Mouse (Mus musculus) neural tube, embryonic 14.5 days (tissue): ENCODE data around the gene Gm45837. TPM values are rescaled to one million over a fixed set of nuclear protein-coding genes. Genes with fewer than 3 reads are reported as not detected.

ENCODE experiments used
- ATAC-seq: fragments of 200-750 bp; cut with Nextera tagmentation; 2 replicates; pipeline ENCODE4 v1.8.0; 2017; ENCODE audit warnings: low read depth, mild to moderate bottlenecking, moderate TSS enrichment, moderate library complexity
- H3K27ac ChIP-seq: fragments of 300-500 bp; sonication (generic); 2 replicates; pipeline ENCODE4 v1.5.1; 2014; ENCODE audit warnings: low read depth, mild to moderate bottlenecking, control low read depth, low read length, moderate library complexity, mixed read lengths
- H3K27me3 ChIP-seq: fragments of 300-500 bp; sonication (generic); 2 replicates; pipeline ENCODE4 v1.6.1; 2014; ENCODE audit warnings: low read length; ENCODE audit not compliant: control insufficient read depth, insufficient read depth
- H3K36me3 ChIP-seq: fragments of 300-500 bp; sonication (generic); 2 replicates; pipeline ENCODE4 v1.6.1; 2014; ENCODE audit warnings: low read length, mixed read lengths; ENCODE audit not compliant: control insufficient read depth, insufficient read depth
- H3K4me1 ChIP-seq: fragments of 300-500 bp; sonication (generic); 2 replicates; pipeline ENCODE4 v1.6.1; 2014; ENCODE audit warnings: low read length; ENCODE audit not compliant: control insufficient read depth, insufficient read depth
- H3K4me2 ChIP-seq: fragments of 300-500 bp; sonication (generic); 2 replicates; pipeline ENCODE4 v1.6.1; 2014; ENCODE audit warnings: mild to moderate bottlenecking, low read depth, low read length, control low read depth
- H3K4me3 ChIP-seq: fragments of 300-500 bp; sonication (generic); 2 replicates; pipeline ENCODE4 v1.5.1; 2014; ENCODE audit warnings: low read depth, low read length, control low read depth, mixed read lengths
- H3K9ac ChIP-seq: fragments of 300-500 bp; sonication (generic); replicated peaks from 2 replicates; pipeline ENCODE4 v1.6.1; 2014; ENCODE audit warnings: low read depth, mild to moderate bottlenecking, control low read depth, low read length, mixed read lengths
- H3K9me3 ChIP-seq: fragments of 300-500 bp; sonication (generic); 2 replicates; pipeline ENCODE4 v1.6.1; 2016; ENCODE audit warnings: low read length; ENCODE audit not compliant: control insufficient read depth
- WGBS: fragments of 180-500 bp; shearing (Covaris S2); extraction: QIAGEN DNeasy Blood & Tissue Kit; methylation state at CpG from one replicate; pipeline ENCODE4 v1.1.7; 2014; 5-methylcytosine and 5-hydroxymethylcytosine counted together
- polyA plus RNA-seq: library from polyadenylated mRNA; unstranded; fragments of >200 nt; fragmentation: Nextera tagmentation; extraction: Ambion mirVana; gene quantifications from 2 replicates; pipeline ENCODE4 v1.2.1, GENCODE M21; 2014

Gm45837 gene
- polyA plus RNA-seq, 1 experiment from 2014 or later, result not detected

DNA sequence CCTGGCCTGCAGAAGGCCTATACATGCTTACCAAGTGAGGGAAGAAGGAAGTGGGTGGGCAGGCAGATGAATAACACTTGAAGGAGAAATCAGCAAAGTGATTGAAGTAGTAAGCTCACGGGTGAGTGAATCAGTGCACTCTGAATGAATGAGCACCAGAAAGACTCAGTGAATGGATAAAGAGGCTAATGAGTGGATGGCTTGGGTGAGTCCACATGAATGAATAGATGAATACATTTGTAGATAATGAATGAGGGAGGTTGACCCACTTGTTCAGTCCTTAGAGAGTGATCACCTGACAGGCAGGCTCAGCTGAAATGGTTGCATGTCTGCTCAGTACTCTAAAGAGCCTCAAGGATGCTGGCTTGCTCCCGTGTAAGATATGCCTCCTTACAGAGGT is 112.5 kb downstream of the Gm45837 start:
- Histone ChIP-seq H3K9me3 (no peaks in the 10 kb centered on the region), H3K4me1 (no peaks in the 10 kb centered on the region), H3K36me3 (no peaks in the 10 kb centered on the region), H3K4me3 (no peak overlapping the region), H3K9ac (no peak overlapping the region), H3K4me2 (no peak overlapping the region), H3K27ac (no peak overlapping the region), H3K27me3 (no peaks in the 10 kb centered on the region)
- WGBS, result 35% methylated on average over 2 of the region's 2 CpGs
- no peak; the same call in 1 of the 2 replicates for ATAC-seq

DNA sequence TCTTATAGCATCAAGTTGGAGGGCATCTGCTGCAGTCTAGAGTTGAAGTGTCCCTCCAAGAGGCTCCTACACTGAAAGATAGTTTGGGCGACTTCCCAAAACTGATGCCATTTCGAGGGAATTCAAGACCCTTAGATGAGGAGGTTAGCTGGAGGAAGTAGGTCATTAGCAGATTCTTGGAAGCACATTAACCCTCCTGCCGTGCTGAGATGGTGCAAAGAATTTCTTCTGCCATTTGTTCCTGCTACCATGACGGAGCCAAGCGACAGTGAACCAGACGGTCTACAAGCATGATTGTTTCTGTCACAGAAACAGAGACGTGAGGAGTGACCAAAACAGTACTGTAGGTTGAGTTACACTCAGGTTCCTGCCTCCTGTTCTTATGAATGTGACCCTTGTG is 115.8 kb downstream of the Gm45837 start:
- no peak for ATAC-seq
- no peaks in the 10 kb centered on the region for H3K4me1 ChIP-seq
- H3K36me3 ChIP-seq, result no peaks in the 10 kb centered on the region
- no peak overlapping the region for H3K27ac ChIP-seq
- no peak overlapping the region for H3K9ac ChIP-seq
- no peaks in the 10 kb centered on the region for H3K27me3 ChIP-seq
- no peaks in the 10 kb centered on the region for H3K9me3 ChIP-seq
- no peak overlapping the region for H3K4me3 ChIP-seq
- H3K4me2 ChIP-seq, result no peak overlapping the region
- WGBS, result 83% methylated on average over 7 of the region's 7 CpGs

DNA sequence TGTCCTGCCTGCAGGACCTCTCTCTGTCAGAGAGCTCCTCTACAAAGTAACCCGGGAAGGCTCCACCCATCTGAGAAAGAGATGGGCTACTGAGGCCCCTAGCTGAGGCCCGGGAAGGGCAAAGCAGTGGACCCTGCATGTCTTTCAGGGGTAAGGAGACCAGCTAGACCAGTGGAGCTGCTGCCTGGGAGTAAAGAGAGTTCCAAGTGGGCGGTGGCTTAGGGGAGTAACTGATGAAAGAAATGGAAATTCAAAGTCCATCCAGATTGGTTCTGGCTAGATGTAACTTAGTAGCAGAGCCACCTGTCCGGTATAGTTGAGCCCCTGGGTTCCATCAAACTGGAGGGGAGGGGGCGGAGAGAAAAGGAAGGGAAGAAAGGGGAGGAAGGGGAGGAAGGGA is 123.7 kb downstream of the Gm45837 start:
- Histone ChIP-seq H3K4me2 (no peak overlapping the region), H3K4me1 (0 out of 2 replicates have a peak, but pooled peaks cover 9% of the 10 kb centered on the region), H3K9me3 (no peaks in the 10 kb centered on the region), H3K36me3 (no peaks in the 10 kb centered on the region), H3K27me3 (no peaks in the 10 kb centered on the region), H3K4me3 (no peak overlapping the region), H3K27ac (no peak overlapping the region), H3K9ac (no peak overlapping the region)
- ATAC-seq, result no peak
- WGBS, result 33% methylated on average over 5 of the region's 5 CpGs

DNA sequence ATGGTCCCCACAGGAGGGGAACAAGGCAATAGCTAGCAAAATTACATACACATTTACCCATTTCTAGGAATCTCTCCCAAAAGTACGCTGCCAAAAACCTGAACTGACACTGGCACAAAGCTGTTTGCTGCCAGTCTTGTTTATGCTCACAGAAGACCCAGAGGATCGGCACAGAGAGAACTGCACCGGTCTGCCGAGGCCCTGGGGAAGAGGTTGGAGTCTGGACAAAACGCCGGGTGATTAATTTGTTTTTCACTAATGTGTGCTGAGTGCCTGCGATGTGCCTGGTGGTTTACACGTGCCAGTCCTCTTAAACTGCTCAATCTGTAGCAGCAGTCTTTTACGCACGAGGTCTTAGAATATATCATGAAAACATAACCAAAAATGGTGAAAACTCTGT is 124.4 kb downstream of the Gm45837 start:
- ATAC-seq, result no peak
- Histone ChIP-seq H3K9ac (no peak overlapping the region), H3K27ac (no peak overlapping the region), H3K27me3 (no peaks in the 10 kb centered on the region), H3K4me3 (no peak overlapping the region), H3K36me3 (no peaks in the 10 kb centered on the region), H3K4me1 (0 out of 2 replicates have a peak, but pooled peaks cover 9% of the 10 kb centered on the region), H3K4me2 (no peak overlapping the region), H3K9me3 (no peaks in the 10 kb centered on the region)
- 33% methylated on average over 10 of the region's 10 CpGs for WGBS

DNA sequence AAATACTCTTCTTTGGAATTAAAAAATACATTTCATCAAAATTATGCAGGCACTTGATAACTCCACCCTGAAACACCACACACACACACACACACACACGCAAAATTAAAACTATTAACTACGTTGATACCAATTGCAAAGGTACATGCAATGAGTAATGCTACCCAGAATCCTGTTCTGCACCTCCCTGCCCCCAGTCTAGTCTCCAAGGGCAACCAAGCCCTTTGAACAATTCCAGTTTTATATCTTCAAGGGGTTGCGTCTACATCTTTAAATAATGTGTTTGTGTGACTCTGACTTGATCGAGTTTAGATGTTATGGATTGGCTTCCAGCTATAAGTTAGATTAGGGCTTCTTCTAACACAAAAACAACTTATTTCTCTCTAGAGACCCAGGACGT is 124.8 kb downstream of the Gm45837 start:
- WGBS, result 56% methylated on average over 5 of the region's 5 CpGs
- no peak overlapping the region for H3K27ac ChIP-seq
- no peaks in the 10 kb centered on the region for H3K27me3 ChIP-seq
- 0 out of 2 replicates have a peak, but pooled peaks cover 9% of the 10 kb centered on the region for H3K4me1 ChIP-seq
- H3K4me2 ChIP-seq, result no peak overlapping the region
- H3K9ac ChIP-seq, result no peak overlapping the region
- no peaks in the 10 kb centered on the region for H3K9me3 ChIP-seq
- H3K36me3 ChIP-seq, result no peaks in the 10 kb centered on the region
- H3K4me3 ChIP-seq, result no peak overlapping the region
- no peak for ATAC-seq

DNA sequence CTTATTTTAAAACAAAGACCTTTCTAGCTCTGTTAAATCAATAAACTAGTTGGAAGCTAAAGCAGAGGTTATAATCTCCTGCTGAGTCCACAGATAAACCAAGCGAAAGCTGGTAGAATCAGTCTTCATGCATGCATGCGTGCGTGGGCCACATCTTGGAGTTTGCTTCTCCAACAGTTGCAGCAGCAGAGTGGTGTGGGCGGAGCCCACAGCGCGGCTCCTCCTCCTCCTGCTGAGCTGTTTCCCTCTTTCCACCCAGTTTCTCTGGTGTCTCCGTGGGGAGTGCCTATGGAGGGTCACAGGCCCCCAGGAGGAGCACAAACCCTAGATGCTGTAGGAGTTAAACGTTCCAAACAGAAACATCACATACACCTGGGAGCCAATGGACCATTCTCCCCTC is 126.9 kb downstream of the Gm45837 start:
- Histone ChIP-seq H3K36me3 (no peaks in the 10 kb centered on the region), H3K9me3 (no peaks in the 10 kb centered on the region), H3K4me3 (no peak overlapping the region), H3K4me2 (no peak overlapping the region), H3K27me3 (no peaks in the 10 kb centered on the region), H3K9ac (no peak overlapping the region), H3K27ac (no peak overlapping the region), H3K4me1 (0 out of 2 replicates have a peak, but pooled peaks cover 9% of the 10 kb centered on the region)
- ATAC-seq, result no peak
- 53% methylated on average over 8 of the region's 8 CpGs for WGBS

DNA sequence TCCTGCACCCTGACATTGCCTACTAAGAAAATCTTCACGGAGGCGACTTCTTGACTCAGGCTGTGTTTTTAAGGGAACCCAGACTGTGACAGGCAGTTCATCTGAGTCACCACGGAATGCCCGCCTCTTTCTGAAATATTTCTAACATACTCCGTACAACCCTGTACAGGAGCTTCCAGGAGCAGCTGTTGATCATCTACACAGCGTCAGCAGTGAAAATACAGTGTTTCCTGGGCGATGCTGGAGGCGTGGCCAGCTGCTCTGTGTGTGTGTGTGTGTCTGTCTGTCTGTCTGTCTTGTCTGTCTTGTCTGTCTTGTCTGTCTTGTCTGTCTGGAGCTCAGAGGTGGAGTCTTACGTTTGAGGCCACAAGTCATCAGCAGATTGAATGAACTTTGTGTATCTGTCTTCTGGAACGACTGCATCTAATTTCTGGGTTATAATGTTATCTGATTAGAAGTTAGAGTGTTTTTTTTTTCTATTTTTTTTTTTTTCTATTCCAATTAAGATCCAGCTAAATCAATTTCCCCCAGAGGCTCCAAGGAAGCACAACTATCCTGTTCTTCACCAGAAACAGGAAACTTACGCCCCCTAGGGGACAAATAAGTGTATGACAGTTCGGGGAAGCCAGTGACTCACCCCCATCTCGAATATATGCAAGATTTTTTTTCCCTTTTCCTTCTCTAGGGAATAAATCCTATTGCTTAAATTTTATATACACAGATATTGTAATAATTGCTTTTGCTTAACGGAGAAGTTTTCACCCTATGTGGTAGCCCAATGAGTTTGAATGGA is 127.7 kb downstream of the Gm45837 start:
- H3K9ac ChIP-seq, result no peak overlapping the region
- H3K36me3 ChIP-seq, result no peaks in the 10 kb centered on the region
- H3K4me3 ChIP-seq, result no peak overlapping the region
- H3K4me1 ChIP-seq, result 0 out of 2 replicates have a peak, but pooled peaks cover 9% of the 10 kb centered on the region
- no peak overlapping the region for H3K27ac ChIP-seq
- H3K4me2 ChIP-seq, result no peak overlapping the region
- 64% methylated on average over 14 of the region's 14 CpGs for whole genome bisulfite sequencing
- no peak for ATAC-seq
- H3K27me3 ChIP-seq, result no peaks in the 10 kb centered on the region
- no peaks in the 10 kb centered on the region for H3K9me3 ChIP-seq

DNA sequence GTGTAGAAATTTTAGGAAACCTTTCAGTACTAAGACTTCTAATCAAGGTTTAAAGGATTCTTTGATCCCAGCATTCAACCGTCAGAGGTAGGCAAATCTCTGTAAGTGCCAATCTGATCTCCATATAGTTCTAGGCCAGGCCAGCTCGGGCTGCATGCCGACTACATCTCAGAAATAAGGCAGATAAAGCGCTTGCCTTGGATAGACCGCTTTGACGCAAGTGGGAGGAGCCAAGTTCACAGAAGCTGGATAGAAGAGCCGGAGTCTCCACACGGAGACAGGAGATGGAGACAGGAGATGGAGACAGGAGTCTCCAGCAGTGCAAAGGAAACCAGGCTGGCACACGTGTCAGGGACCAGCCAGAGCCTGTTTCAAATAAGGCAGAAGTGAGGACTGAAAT is 129.1 kb downstream of the Gm45837 start:
- Histone ChIP-seq H3K9ac (no peak overlapping the region), H3K9me3 (no peaks in the 10 kb centered on the region), H3K4me1 (0 out of 2 replicates have a peak, but pooled peaks cover 6% of the 10 kb centered on the region), H3K27ac (no peak overlapping the region), H3K36me3 (no peaks in the 10 kb centered on the region), H3K4me3 (no peak overlapping the region), H3K27me3 (no peaks in the 10 kb centered on the region), H3K4me2 (no peak overlapping the region)
- WGBS, result 49% methylated on average over 9 of the region's 9 CpGs
- no peak for ATAC-seq

DNA sequence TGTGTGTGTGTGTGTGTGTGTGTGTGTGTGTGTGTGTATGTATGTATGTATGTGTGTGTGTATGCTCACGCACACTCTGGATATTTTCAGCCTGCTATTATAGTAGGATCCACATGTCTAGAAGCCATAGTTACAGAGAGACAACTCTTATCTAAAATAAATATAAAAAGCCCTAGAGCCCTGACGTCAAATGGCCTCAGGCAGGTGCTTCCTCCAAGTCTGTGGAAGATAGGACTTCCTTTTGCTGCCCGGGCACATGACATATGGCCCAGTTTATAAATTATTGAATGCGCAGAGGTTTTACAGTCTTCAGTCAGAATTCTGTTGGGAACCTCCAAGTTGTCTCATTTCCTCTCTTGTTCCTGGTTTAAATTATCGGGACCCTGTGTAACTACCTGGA is 130.0 kb downstream of the Gm45837 start:
- no peak overlapping the region for H3K27ac ChIP-seq
- H3K27me3 ChIP-seq, result no peaks in the 10 kb centered on the region
- H3K4me1 ChIP-seq, result 0 out of 2 replicates have a peak, but pooled peaks cover 2% of the 10 kb centered on the region
- no peak overlapping the region for H3K9ac ChIP-seq
- H3K4me3 ChIP-seq, result no peak overlapping the region
- H3K36me3 ChIP-seq, result no peaks in the 10 kb centered on the region
- no peak for ATAC-seq
- 76% methylated on average over 5 of the region's 5 CpGs for WGBS
- H3K9me3 ChIP-seq, result no peaks in the 10 kb centered on the region
- H3K4me2 ChIP-seq, result no peak overlapping the region
